Mouse (Mus musculus) heart, adult 2 months (tissue): ENCODE results near the gene Anks3.

Experiments used
- CTCF ChIP-seq: fragments of 200-600 bp; IDR thresholded peaks from 2 replicates; pipeline ENCODE4 v1.8.1; 2022; ENCODE audit warnings: antibody characterized with exemption, mild to moderate bottlenecking, moderate library complexity
- EP300 ChIP-seq: fragments of 200-500 bp; IDR thresholded peaks from 2 replicates; pipeline ENCODE4 v1.6.1; 2011; ENCODE audit warnings: low read depth, low read length, control low read depth; ENCODE audit not compliant: insufficient read depth
- POLR2A ChIP-seq: fragments of 200-500 bp; IDR thresholded peaks from 2 replicates; pipeline ENCODE4 v1.6.1; 2011; ENCODE audit warnings: mild to moderate bottlenecking, low read depth, low read length, control low read depth; ENCODE audit not compliant: insufficient read depth

- TF ChIP-seq CTCF, result no peak
- no peak for TF ChIP-seq POLR2A
- TF ChIP-seq EP300, result no peak
These were observed 1.6 kb upstream of the Anks3 start for GRCm38 (mm10) chr16:4965392-4966129.
